Mouse (Mus musculus) thymus, postnatal 0 days (tissue): ENCODE results near the gene Ivd. TPM values are rescaled to one million over a fixed set of nuclear protein-coding genes. Genes with fewer than 3 reads are reported as not detected.

Source experiments
- DNase-seq: peaks from one replicate; pipeline ENCODE4 v3.0.0-alpha.2; 2015; ENCODE audit warnings: low spot score
- polyA plus RNA-seq: library from polyadenylated mRNA; unstranded; fragments of >200 nt; fragmentation: Nextera tagmentation; extraction: Ambion mirVana; gene quantifications from 2 replicates; pipeline ENCODE4 v1.2.1, GENCODE M21; 2015

Ivd gene
- polyA plus RNA-seq, 1 experiment from 2014 or later = 47.5 TPM

- DNase-seq = no peak
Observed at GRCm38 (mm10) chr2:118881956-118882355, 20.2 kb downstream of the Ivd start.

DNA sequence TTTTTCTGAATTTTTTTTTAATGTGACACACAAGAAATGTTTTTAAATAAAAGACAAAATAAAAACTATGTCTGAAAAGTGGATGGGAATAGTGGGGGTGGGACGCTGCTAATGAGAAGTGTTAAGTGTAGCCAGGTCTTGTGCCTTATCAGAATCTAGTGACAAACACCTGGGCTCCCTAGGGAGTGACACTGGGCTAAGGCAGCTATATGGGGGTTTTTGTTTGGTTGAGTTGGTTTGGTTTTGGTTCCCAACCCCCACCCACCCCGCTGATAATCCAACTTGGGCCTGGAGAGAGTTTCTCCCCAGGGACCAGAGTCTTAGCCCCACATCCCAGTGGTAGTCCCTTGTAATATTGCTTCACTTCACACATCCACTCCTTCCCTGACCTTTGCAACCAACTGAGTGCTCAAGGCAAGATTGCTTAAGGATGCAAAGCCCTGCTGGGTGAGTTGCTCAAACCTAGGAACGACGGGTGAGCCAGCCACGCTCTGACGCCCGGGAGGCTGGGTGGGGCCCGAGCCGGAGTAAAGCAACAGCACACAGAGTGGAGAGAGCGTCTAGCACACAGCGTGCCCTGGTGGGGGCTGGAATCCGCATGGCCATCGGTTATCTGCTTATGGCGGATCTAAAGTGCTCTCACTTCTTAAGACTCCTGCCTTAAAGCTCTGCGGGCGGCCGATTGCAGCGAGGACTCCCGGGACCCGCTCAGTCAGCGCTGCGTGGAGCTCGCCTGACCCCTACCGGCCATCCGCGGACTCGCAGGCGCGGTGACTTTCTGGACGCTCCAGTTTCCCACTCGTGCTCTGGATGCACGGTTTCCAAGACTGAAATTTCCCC lies 21.3 kb downstream of the Ivd start:
- DNase-seq = peak; percentile 81

- DNase-seq = no peak
Observed at GRCm38 (mm10) chr2:118887440-118887839, 25.7 kb downstream of the Ivd start.

- DNase-seq = no peak
Observed at GRCm38 (mm10) chr2:118887845-118888548, 26.2 kb downstream of the Ivd start.

GRCm38 (mm10) chr2:118891173-118891572 lies 29.4 kb downstream of the Ivd start:
- no peak for DNase-seq

GRCm38 (mm10) chr2:118895990-118896913 lies 34.5 kb downstream of the Ivd start:
- peak; percentile 61 for DNase-seq

DNA sequence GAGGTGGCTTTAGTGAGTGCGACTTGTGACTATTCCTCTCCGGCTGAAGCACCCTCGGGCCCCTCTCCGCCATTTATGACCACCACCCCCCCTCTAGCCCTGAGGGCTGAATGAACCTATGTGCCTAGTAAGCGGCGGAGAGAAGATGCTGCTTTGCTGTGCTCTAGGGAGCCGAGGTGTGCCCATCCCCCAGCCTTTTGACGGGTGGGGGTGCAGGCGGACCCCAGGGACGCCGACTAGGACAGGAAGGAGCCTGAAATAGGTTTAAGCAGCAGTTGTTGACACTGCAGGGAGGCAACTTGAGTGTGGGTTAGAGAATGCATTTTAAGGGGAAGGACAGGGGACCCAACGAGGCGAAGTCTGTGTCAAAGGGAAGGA lies 35.1 kb downstream of the Ivd start:
- no peak for DNase-seq

DNA sequence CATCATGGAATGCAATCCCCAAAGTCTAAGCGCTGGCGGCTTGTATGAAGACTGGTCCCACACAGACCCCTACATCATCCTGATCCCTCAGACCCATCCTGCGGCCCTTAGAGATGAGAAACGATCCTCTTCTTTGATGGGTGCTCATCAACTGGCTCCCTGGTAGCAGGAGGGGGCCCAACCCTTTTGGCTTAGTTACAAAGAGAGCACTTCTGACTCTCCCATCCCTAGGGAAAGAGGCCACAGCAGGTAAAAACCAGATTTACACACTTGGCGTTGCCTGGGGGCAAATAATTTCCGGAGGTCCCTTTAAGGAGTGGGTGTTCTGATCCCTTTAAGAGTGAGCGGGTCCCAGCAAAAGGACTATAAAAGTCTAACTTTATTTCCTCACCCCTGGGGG lies 35.6 kb downstream of the Ivd start:
- DNase-seq = no peak

- DNase-seq = no peak
Observed at GRCm38 (mm10) chr2:118897808-118898207, 36.1 kb downstream of the Ivd start.

DNA sequence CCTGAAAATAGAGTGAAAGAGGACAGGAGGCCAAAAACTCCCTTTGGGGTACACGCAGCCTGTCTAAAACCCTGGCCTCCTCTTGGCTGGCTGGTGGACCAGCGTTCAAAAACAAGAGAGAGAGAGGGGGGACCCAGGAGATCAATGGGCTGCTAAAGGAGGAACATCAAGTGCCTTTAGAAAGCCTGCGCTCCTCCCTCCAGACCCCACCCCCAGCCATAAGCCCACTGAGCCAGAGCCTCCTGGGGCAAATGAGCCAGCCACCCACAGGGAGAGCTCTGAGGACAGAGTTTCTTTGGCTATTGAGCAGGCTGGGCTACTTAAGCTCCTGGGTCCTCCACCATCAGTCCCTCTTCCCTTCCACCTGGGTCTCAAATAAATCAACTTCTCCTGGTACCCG lies 37.0 kb downstream of the Ivd start:
- DNase-seq = no peak

GRCm38 (mm10) chr2:118899306-118899705 lies 37.6 kb downstream of the Ivd start:
- no peak for DNase-seq

GRCm38 (mm10) chr2:118899981-118900825 lies 38.4 kb downstream of the Ivd start, which contains the start of gene Bahd1:
TSS of gene Bahd1 (plus strand) at chr2:118900377.
- no peak for DNase-seq

DNA sequence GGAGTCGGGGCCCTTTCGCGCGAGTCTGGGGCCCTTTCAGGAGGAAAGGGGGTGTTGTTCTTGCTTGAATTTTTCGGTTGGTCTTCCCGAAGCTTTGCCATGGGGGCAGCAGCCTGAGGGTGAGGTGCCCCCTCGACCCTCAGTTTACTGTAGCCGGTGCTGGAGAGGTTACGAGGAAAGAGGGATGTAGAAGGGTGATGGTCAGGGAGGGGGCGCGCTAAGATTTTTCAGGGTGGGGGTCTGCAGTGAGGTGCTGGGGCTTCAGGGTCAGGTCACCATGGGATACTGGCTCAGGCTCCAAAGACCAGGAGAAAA lies 39.0 kb downstream of the Ivd start:
- DNase-seq = no peak

DNA sequence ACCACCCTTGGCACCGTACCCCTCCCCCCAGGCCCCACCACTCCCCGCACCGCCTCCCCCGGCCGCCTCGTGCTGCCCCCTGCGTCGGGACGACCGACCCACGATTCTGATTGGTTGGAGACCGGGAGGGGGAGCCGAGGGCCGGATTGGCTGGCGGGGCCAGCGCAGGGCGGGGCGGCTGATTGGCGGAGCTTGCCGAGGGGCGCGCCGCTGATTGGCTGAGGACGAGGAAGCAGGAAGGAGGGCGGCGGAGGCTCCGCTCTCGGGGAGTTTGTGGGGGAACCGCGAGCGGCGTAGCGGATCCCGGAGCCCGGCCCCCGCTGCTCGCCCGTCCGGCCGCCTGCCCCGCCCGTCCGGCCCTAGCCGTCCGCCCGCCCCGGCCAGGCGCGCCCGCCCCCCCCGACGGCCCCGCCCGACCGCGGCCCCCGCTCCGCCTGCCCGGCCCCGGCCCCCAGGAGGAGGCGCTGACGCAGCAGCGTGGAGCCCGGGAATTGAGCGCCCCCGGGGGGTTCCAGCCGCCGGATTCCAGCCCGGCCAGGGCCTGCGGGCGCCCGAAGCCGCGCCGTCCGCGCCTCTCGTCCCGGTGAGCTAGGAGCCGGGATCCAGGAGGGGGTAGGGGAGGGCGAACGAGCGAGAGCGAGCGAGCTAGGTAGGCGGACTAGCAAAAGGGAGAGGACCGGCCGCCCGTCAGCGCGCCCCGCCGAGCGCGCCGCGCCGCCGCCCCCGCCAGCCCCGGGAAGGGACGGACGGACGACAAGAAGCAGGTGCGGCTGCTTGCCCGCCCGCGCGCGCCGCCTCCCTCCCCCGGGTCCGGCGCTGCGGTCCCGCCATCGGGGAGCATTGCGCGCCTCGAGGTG lies 39.6 kb downstream of the Ivd start:
- DNase-seq = peak; percentile 94

- DNase-seq = peak; percentile 32
Observed at GRCm38 (mm10) chr2:118902051-118903025, 40.6 kb downstream of the Ivd start.

GRCm38 (mm10) chr2:118903333-118903741 lies 41.6 kb downstream of the Ivd start:
- DNase-seq = no peak

DNA sequence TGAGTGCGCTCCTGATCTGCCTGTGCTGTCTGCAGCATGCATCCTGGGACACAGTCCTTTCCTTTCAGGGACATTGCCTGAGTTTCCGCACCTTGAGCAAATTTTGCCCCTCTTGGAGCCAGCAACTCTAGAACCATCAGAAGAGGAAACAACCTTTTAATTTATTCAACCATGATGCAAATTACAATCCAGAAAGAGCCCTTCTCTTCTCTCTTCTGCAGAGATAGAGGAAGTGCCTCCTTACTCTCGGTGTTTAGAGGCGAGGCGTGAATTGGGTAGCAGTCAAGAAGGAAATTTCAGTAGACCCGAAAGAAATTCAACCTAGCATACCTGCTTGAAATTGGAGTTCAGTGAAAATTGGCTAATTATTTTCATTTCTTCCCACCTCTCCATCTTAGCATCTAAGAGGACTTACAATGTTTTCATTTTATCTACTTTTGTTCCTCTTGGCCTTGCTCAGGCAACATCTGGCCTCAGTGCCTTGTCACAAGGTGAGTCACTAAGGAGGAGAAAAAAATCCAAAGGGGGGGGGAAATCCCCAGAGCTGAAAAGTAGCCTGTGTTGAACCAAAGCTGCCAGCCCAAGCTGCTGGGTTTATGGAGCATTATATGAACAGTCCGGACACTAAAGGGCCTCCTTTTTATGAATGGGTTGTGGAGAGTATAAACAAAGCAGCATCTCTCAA lies 43.8 kb downstream of the Ivd start:
- no peak for DNase-seq

GRCm38 (mm10) chr2:118906118-118906492 lies 44.4 kb downstream of the Ivd start:
- DNase-seq = no peak
